Mouse (Mus musculus) thymus, postnatal 4 days (tissue): ENCODE results near the gene Trarg1.

Experiments
- DNase-seq: peaks from one replicate; pipeline ENCODE4 v3.0.0; 2021

Trarg1 gene

DNA sequence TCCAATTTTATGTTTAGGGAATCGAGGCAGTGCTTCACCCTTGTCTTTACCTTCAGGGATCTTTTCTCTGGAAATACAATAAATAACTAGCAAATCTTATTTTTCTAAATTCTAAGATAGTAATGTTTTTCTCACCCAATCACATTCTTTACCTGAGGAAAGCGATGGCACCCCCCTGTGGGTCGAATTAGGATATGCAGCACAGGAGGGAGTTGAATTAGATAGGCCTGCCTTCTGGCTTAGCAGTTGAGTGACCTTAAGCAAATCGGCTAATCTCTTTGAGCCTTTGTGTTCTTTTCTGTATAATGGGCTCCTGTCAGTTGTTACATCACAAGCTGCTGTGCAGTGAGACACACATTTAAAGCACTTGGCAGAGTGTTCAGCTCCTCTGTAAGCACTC, 4.9 kb upstream of the Trarg1 start:
- no peak for DNase-seq

DNA sequence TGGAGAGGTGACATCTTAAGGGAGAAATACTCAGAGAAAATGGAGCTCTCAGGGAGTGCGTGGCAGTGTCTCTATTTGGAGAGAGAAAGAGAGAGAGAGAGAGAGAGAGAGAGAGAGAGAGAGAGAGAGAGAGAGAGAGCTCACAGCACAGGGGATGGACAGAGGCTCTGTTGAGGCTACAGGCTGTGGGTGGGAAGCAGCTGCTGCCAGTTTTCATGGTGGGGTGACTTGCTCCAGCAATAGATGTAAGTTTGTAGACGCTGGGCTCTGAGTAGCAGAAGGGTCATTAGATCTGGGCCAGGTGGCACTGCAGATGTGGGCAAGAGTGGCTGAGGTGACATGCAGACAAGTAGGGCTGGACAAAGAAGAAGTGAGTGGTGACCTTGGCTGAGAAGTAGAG, 6.0 kb downstream of the Trarg1 start:
- no peak for DNase-seq

- DNase-seq: no peak
Observed at GRCm38 (mm10) chr11:76692096-76692495, 12.5 kb downstream of the Trarg1 start.

DNA sequence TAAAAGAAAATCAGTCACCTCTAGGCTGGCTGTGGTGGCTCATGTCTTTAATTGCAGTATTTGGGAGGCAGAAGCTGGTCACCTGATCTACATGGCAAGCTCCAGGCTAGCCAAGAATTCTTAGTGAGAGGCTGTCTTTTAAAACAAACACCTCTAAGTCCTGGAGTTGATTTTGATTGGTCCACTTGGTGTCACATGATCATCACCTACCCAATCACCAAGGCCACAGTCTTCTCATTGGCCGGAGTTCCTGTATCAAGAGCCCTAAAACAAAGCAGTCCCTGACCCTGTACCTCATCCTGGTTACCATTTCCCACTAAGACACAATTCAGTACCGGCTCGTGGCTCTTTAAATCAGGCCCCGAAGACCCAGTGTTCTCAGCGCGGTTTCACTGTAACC, 16.2 kb downstream of the Trarg1 start:
- no peak for DNase-seq

DNA sequence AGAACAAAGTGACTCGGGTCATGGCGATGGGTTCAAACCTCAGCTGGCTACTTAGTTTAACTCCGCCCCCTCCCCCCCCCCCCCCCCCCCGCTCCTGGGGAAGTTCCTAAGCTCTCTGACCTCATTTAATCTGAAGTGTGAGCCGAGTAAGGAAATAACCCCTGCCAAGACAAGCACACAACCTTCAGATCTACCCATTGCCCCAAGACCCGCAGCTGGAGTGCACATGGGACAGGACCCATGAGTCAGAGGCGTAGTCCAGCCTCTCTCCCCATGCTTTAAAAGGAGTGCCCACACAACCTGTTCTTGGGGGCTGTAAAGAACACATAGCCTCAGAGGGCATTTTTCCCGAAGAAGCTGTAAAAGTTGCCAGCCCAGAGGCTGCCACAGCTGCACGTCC, 20.0 kb downstream of the Trarg1 start:
- no peak for DNase-seq

DNA sequence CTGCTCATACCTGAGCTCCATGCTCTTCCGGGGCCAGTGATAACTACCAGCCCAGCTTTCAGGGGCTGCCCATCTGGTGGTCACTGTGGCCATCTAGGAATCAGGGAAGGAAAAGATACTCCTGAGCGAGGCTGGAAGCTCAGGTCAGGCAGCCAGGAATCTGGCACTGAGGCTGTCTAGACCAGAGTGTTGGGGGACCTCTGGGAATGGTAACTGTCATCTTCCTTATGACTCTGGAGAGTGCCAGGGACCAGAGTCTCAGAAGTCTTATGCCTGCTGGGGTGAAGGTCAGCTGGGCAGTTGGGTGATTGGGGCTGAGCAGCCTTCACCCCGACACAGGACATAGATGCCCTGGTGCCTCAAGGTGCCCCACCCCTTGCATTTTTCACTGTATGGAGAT, 28.0 kb downstream of the Trarg1 start:
- DNase-seq: no peak

DNA sequence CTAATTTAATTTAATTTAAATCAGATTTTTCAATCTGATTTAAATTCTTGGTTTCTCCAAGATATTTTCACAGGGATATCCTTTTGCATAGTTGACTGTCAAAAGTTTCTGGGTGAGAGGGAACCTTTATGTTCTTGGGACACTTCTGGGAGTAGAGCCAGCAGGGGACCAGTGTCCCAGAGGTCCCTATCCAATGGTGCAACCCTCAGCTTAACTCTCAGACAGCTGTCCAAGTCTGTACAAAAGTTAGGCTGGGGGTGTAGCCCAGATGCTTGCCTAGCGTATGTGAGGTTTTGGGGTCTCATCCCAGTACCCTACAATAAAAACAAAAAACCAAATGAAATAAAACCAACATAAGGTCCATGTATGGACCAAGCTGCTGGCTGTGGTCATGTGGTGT, 28.5 kb downstream of the Trarg1 start:
- DNase-seq: no peak

DNA sequence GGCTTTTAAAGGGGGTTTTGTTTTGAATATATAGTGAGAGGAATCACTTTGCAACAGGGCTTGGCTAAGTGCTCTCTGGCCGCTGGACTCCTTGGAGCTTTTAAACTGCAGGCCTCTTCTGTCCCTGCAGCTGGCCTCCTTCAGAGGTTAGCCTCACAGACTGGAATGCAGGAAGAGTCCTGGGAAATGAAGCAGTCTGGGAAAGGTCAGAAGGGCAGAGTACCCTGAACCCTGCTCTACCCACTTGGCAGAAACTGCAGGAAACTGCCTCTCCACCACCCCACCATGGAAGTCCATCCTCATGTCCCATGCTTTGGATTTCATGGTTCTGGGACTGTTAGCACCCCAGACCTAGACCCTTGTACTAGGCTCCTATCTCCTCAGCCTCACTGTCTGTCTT, 29.3 kb downstream of the Trarg1 start:
- DNase-seq: no peak

GRCm38 (mm10) chr11:76709625-76710452, 30.2 kb downstream of the Trarg1 start:
- no peak for DNase-seq

GRCm38 (mm10) chr11:76717000-76717399, 37.4 kb downstream of the Trarg1 start:
- DNase-seq: no peak

GRCm38 (mm10) chr11:76723911-76724310, 44.3 kb downstream of the Trarg1 start:
- DNase-seq: no peak

DNA sequence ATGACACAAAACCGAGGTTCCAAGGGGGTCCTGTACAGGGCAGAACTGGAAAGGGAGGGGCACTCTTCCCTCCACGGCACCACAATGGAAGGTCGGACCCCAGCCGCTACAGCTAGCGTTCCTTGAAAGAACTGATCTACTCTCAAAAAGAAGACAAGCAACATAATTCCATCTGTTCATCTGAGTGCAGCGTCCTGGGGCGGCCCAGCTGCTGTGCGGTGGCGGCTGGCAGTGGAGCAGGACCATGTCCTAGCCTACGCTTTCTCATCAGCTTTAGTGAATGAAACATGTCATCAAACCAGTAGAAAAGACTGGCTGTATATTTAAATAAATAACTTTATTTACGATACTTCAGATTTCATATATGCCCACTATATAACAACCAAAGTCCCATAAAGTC, 48.5 kb downstream of the Trarg1 start:
- no peak for DNase-seq

DNA sequence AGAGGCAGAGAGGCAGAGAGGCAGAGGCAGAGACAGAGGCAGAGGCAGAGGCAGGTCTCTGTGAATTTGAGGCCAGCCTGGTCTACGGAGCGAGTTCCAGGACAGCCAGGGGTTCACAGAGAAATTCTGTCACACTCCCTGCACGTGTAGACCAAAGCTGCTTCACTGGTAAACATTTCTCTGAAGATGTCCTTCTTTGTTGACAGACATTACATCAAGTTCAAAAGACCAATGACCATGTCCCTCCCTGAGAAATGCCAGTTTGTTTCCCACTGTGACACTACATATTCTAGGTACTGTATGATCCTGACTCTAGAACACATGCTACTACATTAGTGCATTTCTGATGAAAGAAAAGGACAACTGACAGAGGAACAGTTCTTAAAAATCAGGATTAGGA, 51.0 kb downstream of the Trarg1 start:
- no peak for DNase-seq

GRCm38 (mm10) chr11:76734560-76734959, 55.0 kb downstream of the Trarg1 start:
- DNase-seq: no peak

DNA sequence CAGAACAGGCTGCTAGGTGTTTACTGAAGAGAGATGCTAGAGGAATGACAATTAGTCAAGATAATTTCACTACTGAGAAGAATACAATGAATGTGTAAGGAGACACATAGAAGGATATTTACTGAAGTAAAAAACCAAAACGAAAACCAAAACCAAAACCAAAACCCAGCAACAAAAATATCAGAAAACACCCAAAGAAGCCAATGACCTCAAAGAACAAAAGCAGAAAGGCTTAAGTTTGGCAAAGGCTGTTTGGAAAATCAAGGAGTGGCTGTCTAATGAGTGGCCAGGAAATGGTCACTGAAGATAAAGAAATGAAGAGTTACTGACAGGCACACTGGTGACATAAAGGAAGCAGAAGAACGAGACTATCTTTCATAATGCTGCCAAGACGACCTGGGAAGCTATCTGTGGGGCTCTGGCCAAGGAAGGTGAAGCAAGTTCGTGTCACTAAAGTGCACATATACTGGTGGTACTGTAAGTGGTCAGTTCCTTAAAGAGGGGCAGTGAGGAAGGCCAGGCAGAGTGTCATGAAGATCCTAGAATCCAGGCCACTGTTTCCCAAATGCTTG, 56.2 kb downstream of the Trarg1 start:
- no peak for DNase-seq

- DNase-seq: peak; percentile 70
Observed at GRCm38 (mm10) chr11:76739125-76739524, 59.5 kb downstream of the Trarg1 start.

DNA sequence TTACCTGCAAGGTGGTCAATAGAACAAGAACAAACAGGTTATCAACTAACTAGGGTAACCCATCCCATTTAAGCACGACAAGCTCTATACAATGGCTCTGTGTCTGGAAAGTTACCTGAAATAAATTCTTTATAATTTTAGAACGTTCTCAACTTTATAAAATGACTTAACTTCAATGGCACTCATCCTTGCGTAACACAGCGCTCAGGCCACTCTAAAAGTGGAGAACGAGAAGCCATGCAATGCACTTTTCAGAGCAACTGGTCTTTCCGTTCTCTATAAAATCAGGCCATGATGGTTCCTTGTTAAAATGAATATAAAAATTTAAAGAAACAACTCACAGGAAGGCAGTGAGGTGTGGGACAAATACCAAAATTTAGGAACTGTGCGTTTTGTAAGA, 62.9 kb downstream of the Trarg1 start:
- DNase-seq: no peak

DNA sequence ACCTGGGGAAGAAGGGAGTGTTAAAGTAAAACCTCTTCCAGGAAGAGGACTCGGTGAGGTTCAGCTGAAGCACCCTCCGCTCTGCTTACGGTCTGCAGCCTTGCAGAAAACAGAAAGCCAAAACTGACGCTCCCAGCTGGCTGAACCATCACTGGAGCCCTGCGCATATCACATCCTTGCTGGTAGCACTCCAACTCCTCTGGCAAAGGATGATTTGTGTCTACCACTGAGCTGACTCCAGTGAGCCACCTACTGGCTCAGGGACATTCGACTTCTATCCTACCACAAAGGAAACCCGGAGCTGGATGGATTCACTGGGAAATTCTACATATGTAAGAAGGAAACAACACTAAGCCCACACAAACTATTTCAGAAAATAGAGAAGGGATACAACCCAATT, 64.9 kb downstream of the Trarg1 start:
- DNase-seq: no peak

GRCm38 (mm10) chr11:76745921-76746320, 66.3 kb downstream of the Trarg1 start:
- no peak for DNase-seq
